Mouse (Mus musculus) testis, adult 2 months (tissue): ENCODE results near the gene Slco1b2. TPM values are rescaled to one million over a fixed set of nuclear protein-coding genes. Genes with fewer than 3 reads are reported as not detected.

Experiments used
- H3K27ac ChIP-seq: fragments of 200-500 bp; 2 replicates; pipeline ENCODE4 v1.5.1; 2012; ENCODE audit warnings: low read depth, low read length; ENCODE audit not compliant: control insufficient read depth, insufficient read depth
- H3K27me3 ChIP-seq: fragments of 200-500 bp; 2 replicates; pipeline ENCODE4 v1.6.1; 2012; ENCODE audit warnings: mild to moderate bottlenecking, low read length, moderate library complexity; ENCODE audit not compliant: control insufficient read depth, insufficient read depth
- H3K36me3 ChIP-seq: fragments of 200-500 bp; 2 replicates; pipeline ENCODE4 v1.6.1; 2012; ENCODE audit warnings: mild to moderate bottlenecking, low read length; ENCODE audit not compliant: control insufficient read depth, insufficient read depth
- H3K4me1 ChIP-seq: fragments of 200-500 bp; 2 replicates; pipeline ENCODE4 v1.6.1; 2012; ENCODE audit warnings: low read length; ENCODE audit not compliant: control insufficient read depth, insufficient read depth
- H3K4me3 ChIP-seq: fragments of 200-500 bp; 2 replicates; pipeline ENCODE4 v1.5.1; 2012; ENCODE audit warnings: low read depth, mild to moderate bottlenecking, low read length, moderate library complexity, mixed read lengths; ENCODE audit not compliant: control insufficient read depth
- CTCF ChIP-seq: fragments of 200-500 bp; IDR thresholded peaks from 2 replicates; pipeline ENCODE4 v1.5.1; 2012; ENCODE audit warnings: low read depth, mild to moderate bottlenecking, inconsistent platforms, low read length, moderate library complexity; ENCODE audit not compliant: control insufficient read depth, insufficient read depth, insufficient replicate concordance
- POLR2A ChIP-seq: fragments of 200-500 bp; IDR thresholded peaks from 2 replicates; pipeline ENCODE4 v1.6.1; 2012; ENCODE audit warnings: low read depth, mild to moderate bottlenecking, inconsistent platforms, low read length, moderate library complexity; ENCODE audit not compliant: control insufficient read depth
- polyA plus RNA-seq: library from polyadenylated mRNA; depleted of rRNA; stranded (reverse); fragments of >200 nt; gene quantifications from 2 replicates; pipeline ENCODE4 v1.2.3, GENCODE M21; 2012; rRNA removed

The Slco1b2 gene
- polyA plus RNA-seq, 1 experiment = not detected

GRCm38 (mm10) chr6:141610702-141611260, 18.5 kb upstream of the Slco1b2 start:
- Histone ChIP-seq H3K27me3 (no peaks in the 10 kb centered on the region), H3K4me1 (no peaks in the 10 kb centered on the region), H3K36me3 (no peaks in the 10 kb centered on the region), H3K4me3 (no peak overlapping the region), H3K27ac (no peak overlapping the region)
- TF ChIP-seq POLR2A (no peak), CTCF (no peak)

GRCm38 (mm10) chr6:141614017-141614416, 15.3 kb upstream of the Slco1b2 start:
- Histone ChIP-seq H3K4me3 (no peak overlapping the region), H3K27ac (no peak overlapping the region), H3K4me1 (no peaks in the 10 kb centered on the region), H3K36me3 (no peaks in the 10 kb centered on the region), H3K27me3 (no peaks in the 10 kb centered on the region)
- TF ChIP-seq POLR2A = no peak
- TF ChIP-seq CTCF = no peak

- Histone ChIP-seq H3K27ac (no peak overlapping the region), H3K4me3 (no peak overlapping the region), H3K36me3 (no peaks in the 10 kb centered on the region), H3K4me1 (no peaks in the 10 kb centered on the region), H3K27me3 (no peaks in the 10 kb centered on the region)
- TF ChIP-seq POLR2A (no peak), CTCF (no peak)
Observed at GRCm38 (mm10) chr6:141615348-141615747, 14.0 kb upstream of the Slco1b2 start.

- Histone ChIP-seq H3K4me1 (no peaks in the 10 kb centered on the region), H3K36me3 (no peaks in the 10 kb centered on the region), H3K4me3 (no peak overlapping the region), H3K27ac (no peak overlapping the region), H3K27me3 (no peaks in the 10 kb centered on the region)
- TF ChIP-seq POLR2A (no peak), CTCF (no peak)
Observed at GRCm38 (mm10) chr6:141632935-141633334, 3.6 kb downstream of the Slco1b2 start.

GRCm38 (mm10) chr6:141635250-141635649, 5.9 kb downstream of the Slco1b2 start:
- Histone ChIP-seq H3K36me3 (no peaks in the 10 kb centered on the region), H3K4me1 (no peaks in the 10 kb centered on the region), H3K4me3 (no peak overlapping the region), H3K27ac (no peak overlapping the region), H3K27me3 (no peaks in the 10 kb centered on the region)
- TF ChIP-seq CTCF (no peak), POLR2A (no peak)

GRCm38 (mm10) chr6:141640639-141641038, 11.3 kb downstream of the Slco1b2 start:
- no peak for TF ChIP-seq POLR2A
- no peak for TF ChIP-seq CTCF
- H3K36me3 ChIP-seq = no peaks in the 10 kb centered on the region
- H3K4me3 ChIP-seq = no peak overlapping the region
- no peak overlapping the region for H3K27ac ChIP-seq
- no peaks in the 10 kb centered on the region for H3K4me1 ChIP-seq
- no peaks in the 10 kb centered on the region for H3K27me3 ChIP-seq

- Histone ChIP-seq H3K36me3 (no peaks in the 10 kb centered on the region), H3K4me1 (no peaks in the 10 kb centered on the region), H3K4me3 (no peak overlapping the region), H3K27ac (no peak overlapping the region), H3K27me3 (no peaks in the 10 kb centered on the region)
- TF ChIP-seq CTCF = no peak
- no peak for TF ChIP-seq POLR2A
Observed at GRCm38 (mm10) chr6:141687008-141687407, 57.7 kb downstream of the Slco1b2 start.

- no peak overlapping the region for H3K27ac ChIP-seq
- no peaks in the 10 kb centered on the region for H3K36me3 ChIP-seq
- no peak overlapping the region for H3K4me3 ChIP-seq
- TF ChIP-seq CTCF = no peak
- TF ChIP-seq POLR2A = no peak
- H3K4me1 ChIP-seq = no peaks in the 10 kb centered on the region
- no peaks in the 10 kb centered on the region for H3K27me3 ChIP-seq
Observed at GRCm38 (mm10) chr6:141691246-141691645, 61.9 kb downstream of the Slco1b2 start.

Other genes with a start within 250 kb of the Slco1b2 start
- gene Slco1c1, start 105.2 kb upstream of the Slco1b2 start, polyA plus RNA-seq = not detected in 2 replicates
- gene Gm5724, start 144.3 kb downstream of the Slco1b2 start, polyA plus RNA-seq = 0.61 and 0.80 TPM in 2 replicates
- gene Slco1a4, start 226.7 kb downstream of the Slco1b2 start, polyA plus RNA-seq = 0.47 and 0.68 TPM in 2 replicates